Mouse (Mus musculus): ENCODE results near the gene Olfr1256. TPM values are rescaled to one million over a fixed set of nuclear protein-coding genes. Genes with fewer than 3 reads are reported as not detected.

Olfr1256 gene
- not detected in 2 replicates for polyA plus RNA-seq (2012; rRNA removed; ENCODE audit: low replicate concordance)

DNA sequence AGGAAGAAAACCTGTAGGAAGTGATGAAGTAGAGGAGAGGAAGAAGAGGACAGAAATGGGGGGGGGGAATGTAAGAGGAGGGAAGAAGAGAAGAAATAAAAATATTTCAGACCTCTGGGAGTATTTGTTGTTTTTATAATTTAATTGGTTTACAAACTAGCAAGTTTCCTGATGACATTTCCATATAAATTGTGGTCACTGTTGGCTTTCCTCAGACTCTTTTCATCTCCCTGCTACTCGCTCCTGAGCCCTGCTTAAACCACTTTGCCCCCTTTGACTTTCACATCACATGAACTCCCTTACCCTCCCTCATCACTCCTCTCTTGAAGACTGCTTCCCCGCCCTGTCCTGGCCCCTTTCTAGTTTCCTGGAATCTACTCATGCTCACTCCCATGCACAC lies at the start of gene Olfr1256:
TSS of gene Olfr1256 (minus strand) at position 101 of the 400 bp plus-strand sequence.

DNA sequence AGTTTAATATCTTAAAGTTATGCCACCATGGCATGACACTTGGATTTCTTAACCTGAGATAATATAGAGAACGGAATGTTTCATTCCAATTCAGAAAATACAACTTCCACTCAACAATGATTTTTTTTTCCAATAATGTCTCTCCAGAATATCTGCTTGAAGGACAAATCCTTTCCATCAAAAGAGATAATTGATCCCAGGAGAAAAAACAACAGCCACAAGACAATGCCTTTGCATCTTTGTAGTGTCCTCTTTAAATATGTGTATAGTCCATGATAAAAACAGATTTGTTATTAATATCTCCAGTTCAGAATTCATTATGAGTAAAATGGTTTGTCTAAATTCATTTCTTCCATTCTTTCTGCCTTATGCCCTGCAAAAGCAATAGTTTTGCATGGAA lies 36.8 kb upstream of the Olfr1256 start, which contains the start of gene Olfr1257:
TSS of gene Olfr1257 (plus strand) at position 301 of the 400 bp plus-strand sequence.

DNA sequence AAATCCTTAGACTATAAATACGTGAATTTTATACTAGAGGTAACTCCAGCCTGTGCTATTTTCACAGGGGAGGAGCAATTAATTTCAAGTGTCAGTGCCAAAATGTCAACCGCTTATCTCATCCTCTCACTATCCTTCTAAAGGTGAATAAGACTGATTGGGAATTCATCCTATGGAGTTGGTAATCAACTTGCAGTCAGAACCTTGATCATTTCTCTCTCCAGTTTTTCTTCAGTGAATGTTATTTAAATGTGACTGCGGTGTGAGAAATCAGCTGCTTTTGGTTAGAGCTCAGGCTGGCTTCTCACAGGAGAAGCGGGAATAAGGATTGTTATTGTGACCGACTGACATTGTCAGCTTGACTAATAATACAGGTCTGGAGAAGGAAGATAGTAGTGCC lies 6.8 kb upstream of the Olfr1256 start, which contains the start of gene Olfr48:
TSS of gene Olfr48 (minus strand) at position 101 of the 400 bp plus-strand sequence.

DNA sequence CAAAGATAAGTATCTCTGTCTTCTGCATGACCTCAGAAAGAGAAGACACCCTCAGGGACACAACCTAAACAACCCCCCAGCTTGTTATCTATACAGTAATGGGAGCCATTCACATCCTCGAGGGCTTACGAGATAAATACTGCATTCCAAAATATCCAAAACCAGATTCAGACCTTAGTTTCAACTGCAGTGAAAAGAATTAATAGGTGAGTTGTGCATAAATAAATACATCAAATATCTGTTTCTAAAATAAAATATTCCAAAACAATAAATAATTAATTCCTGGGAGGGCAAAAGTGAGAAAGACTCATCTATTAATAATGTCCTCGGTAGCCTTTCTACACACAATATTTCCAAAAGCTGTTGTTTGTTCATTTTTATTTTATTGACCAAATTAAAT lies 29.6 kb downstream of the Olfr1256 start, which contains the start of gene Olfr1255:
TSS of gene Olfr1255 (plus strand) at position 301 of the 400 bp plus-strand sequence.

DNA sequence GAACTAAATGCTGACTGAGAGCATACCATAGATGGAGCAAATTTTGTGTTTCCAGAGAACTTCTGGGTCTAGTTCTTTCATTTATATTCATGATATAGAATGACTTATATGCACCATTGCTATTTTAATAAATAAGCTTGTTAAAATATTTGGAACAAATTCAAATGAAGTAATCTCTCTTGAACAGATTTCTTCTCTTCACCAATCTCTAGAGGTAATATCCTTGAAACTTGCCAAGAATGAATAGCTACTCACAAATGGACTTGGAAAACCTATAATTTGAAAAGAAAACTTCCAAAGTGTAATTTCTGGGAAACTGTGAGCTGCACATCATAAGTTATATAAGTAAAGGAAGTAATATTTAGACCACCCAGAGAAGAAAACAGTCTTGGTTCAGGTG lies 47.8 kb downstream of the Olfr1256 start, which contains the start of gene Olfr1254:
TSS of gene Olfr1254 (minus strand) at position 101 of the 400 bp plus-strand sequence.

Other genes with a start within 250 kb of the Olfr1256 start
- gene Olfr1246, start 248.4 kb downstream of the Olfr1256 start, polyA plus RNA-seq (2012; rRNA removed; ENCODE audit: low replicate concordance), result not detected in 2 replicates
- gene Olfr1247, start 227.4 kb downstream of the Olfr1256 start, polyA plus RNA-seq (2012; rRNA removed; ENCODE audit: low replicate concordance), result not detected in 2 replicates
- gene Olfr1248, start 223.3 kb downstream of the Olfr1256 start, polyA plus RNA-seq (2012; rRNA removed; ENCODE audit: low replicate concordance), result not detected in 2 replicates
- gene Olfr1249, start 206.6 kb downstream of the Olfr1256 start, polyA plus RNA-seq (2012; rRNA removed; ENCODE audit: low replicate concordance), result not detected in 2 replicates
- gene Olfr1250, start 180.1 kb downstream of the Olfr1256 start, polyA plus RNA-seq (2012; rRNA removed; ENCODE audit: low replicate concordance), result not detected in 2 replicates
- gene Olfr1251, start 169.6 kb downstream of the Olfr1256 start, polyA plus RNA-seq (2012; rRNA removed; ENCODE audit: low replicate concordance), result not detected in 2 replicates
- gene Olfr1252, start 116.5 kb downstream of the Olfr1256 start, polyA plus RNA-seq (2012; rRNA removed; ENCODE audit: low replicate concordance), result not detected in 2 replicates
- not detected in 2 replicates for gene Olfr1253, start 84.5 kb downstream of the Olfr1256 start, polyA plus RNA-seq (2012; rRNA removed; ENCODE audit: low replicate concordance)
- gene Olfr1254, start 47.9 kb downstream of the Olfr1256 start, polyA plus RNA-seq (2012; rRNA removed; ENCODE audit: low replicate concordance), result not detected in 2 replicates
- not detected in 2 replicates for gene Olfr1255, start 29.5 kb downstream of the Olfr1256 start, polyA plus RNA-seq (2012; rRNA removed; ENCODE audit: low replicate concordance)
- gene Olfr48, start 6.7 kb upstream of the Olfr1256 start, polyA plus RNA-seq (2012; rRNA removed; ENCODE audit: low replicate concordance), result not detected in 2 replicates
- not detected in 2 replicates for gene Olfr1257, start 36.9 kb upstream of the Olfr1256 start, polyA plus RNA-seq (2012; rRNA removed; ENCODE audit: low replicate concordance)
- not detected in 2 replicates for gene Olfr1258, start 85.8 kb upstream of the Olfr1256 start, polyA plus RNA-seq (2012; rRNA removed; ENCODE audit: low replicate concordance)
- gene Olfr1259, start 107.1 kb upstream of the Olfr1256 start, polyA plus RNA-seq (2012; rRNA removed; ENCODE audit: low replicate concordance), result not detected in 2 replicates
- gene Olfr1260, start 132.8 kb upstream of the Olfr1256 start, polyA plus RNA-seq (2012; rRNA removed; ENCODE audit: low replicate concordance), result not detected in 2 replicates
- not detected in 2 replicates for gene Olfr1261, start 149.7 kb upstream of the Olfr1256 start, polyA plus RNA-seq (2012; rRNA removed; ENCODE audit: low replicate concordance)
- not detected in 2 replicates for gene Olfr1262, start 158.6 kb upstream of the Olfr1256 start, polyA plus RNA-seq (2012; rRNA removed; ENCODE audit: low replicate concordance)
- gene Olfr1263, start 170.6 kb upstream of the Olfr1256 start, polyA plus RNA-seq (2012; rRNA removed; ENCODE audit: low replicate concordance), result not detected in 2 replicates
- gene Olfr1264, start 184.0 kb upstream of the Olfr1256 start, polyA plus RNA-seq (2012; rRNA removed; ENCODE audit: low replicate concordance), result not detected in 2 replicates
- not detected in 2 replicates for gene Olfr1265, start 193.8 kb upstream of the Olfr1256 start, polyA plus RNA-seq (2012; rRNA removed; ENCODE audit: low replicate concordance)
- not detected in 2 replicates for gene Olfr140, start 222.0 kb upstream of the Olfr1256 start, polyA plus RNA-seq (2012; rRNA removed; ENCODE audit: low replicate concordance)

All from mammary gland, adult 2 months (tissue).